Mouse (Mus musculus): ENCODE measurements around the gene Rbms1. TPM values are rescaled to one million over a fixed set of nuclear protein-coding genes. Genes with fewer than 3 reads are reported as not detected.

The Rbms1 gene
- polyA plus RNA-seq, 1 experiment from 2014 or later = 78.6 TPM

DNA sequence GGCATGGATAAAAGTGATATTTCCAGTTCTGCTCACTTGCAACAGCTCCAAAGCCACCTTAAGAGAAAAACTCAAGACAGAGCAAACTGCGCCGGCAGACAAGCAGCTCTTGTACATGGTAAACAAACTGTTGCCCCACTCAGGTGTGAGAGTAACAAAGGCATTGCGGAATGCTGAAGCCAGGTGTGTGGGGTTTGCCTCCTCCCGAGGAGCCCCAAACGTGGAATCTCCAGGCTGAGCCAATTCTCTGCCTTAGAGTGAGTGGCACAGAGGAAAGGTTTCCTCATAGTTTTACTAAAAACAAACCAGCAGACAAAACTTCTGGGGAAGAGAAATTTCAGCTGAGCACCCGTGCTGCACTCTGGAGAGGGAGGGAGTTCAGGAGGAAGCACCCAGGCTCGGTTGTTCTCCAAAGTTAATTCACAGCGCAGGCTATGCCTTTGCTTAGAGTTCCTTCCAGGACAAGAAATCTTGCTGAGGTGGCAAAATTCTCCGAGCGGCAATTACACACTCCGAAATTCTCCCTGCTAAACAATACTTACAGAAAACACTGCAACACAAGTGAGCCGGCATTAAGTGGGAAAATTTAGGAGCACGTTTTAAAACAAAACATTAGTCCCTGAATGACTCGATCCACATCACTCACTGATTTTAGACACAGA, 111.8 kb downstream of the Rbms1 start:
- H3K27me3 ChIP-seq (ENCODE audit: control insufficient read depth, insufficient read depth, low read length) = no peaks in the 10 kb centered on the region
- no peak for ATAC-seq (ENCODE audit: low FRiP score)
- no peak overlapping the region for H3K4me3 ChIP-seq (ENCODE audit: low read depth, low read length)
- no peak for DNase-seq (ENCODE audit: low spot score)
- no peaks in the 10 kb centered on the region for H3K4me1 ChIP-seq (replicated peaks; ENCODE audit: control insufficient read depth, insufficient read depth, low read length)
- no peak overlapping the region for H3K27ac ChIP-seq (ENCODE audit: low read depth, low read length)
- H3K4me2 ChIP-seq (replicated peaks; ENCODE audit: low read depth, low read length) = no peak overlapping the region
- H3K9ac ChIP-seq (ENCODE audit: low read depth, low read length) = no peak overlapping the region
- 73% methylated on average over 14 of the region's 14 CpGs for WGBS
- H3K9me3 ChIP-seq (ENCODE audit: control insufficient read depth, low read length) = no peaks in the 10 kb centered on the region
- H3K36me3 ChIP-seq (ENCODE audit: control insufficient read depth, insufficient read depth, low read length) = no peaks in the 10 kb centered on the region

DNA sequence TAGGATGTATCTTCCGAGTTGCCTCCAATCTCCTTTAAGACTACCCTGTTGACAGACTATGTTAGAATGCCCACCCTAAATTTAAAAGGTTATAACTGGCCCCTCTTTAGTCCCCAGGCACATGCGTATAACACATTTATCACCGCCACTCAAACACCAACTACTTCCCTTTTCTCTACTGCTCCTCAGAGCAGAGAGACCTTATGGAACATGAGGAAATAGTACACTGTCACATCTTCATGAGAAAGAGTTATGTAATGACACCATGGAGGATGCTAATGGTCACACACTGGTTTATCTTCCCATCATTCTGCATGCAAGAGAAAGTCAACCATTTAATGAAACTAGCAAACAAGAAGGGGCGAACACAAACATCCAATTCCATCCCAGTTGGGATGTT, 114.5 kb downstream of the Rbms1 start:
- H3K36me3 ChIP-seq (ENCODE audit: control insufficient read depth, insufficient read depth, low read length) = no peaks in the 10 kb centered on the region
- H3K27ac ChIP-seq (ENCODE audit: low read depth, low read length) = no peak overlapping the region
- WGBS = 90% methylated on average over 4 of the region's 4 CpGs
- DNase-seq (ENCODE audit: low spot score) (no peak), ATAC-seq (ENCODE audit: low FRiP score) (no peak)
- H3K9ac ChIP-seq (ENCODE audit: low read depth, low read length) = no peak overlapping the region
- no peaks in the 10 kb centered on the region for H3K27me3 ChIP-seq (ENCODE audit: control insufficient read depth, insufficient read depth, low read length)
- H3K9me3 ChIP-seq (ENCODE audit: control insufficient read depth, low read length) = no peaks in the 10 kb centered on the region
- H3K4me3 ChIP-seq (ENCODE audit: low read depth, low read length) = no peak overlapping the region
- H3K4me2 ChIP-seq (replicated peaks; ENCODE audit: low read depth, low read length) = no peak overlapping the region
- no peaks in the 10 kb centered on the region for H3K4me1 ChIP-seq (replicated peaks; ENCODE audit: control insufficient read depth, insufficient read depth, low read length)

DNA sequence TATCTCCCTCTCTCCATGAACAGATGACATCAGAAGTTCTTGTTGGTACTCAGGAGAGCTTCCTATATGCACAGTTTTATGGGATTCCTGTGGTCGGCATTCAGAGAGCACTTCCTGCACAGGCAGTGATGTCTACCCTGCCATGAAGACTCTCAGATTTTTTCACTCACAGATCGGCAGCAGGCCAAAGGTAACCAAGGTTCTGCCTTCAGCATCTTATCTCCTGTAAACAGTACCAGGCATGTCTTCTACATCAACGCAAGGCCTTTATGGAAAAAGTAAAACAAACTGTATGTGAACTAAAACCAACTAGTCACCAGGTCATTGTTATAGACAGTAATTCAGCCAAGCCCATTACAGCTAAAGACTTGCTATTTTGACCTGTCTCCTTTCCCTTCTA, 115.0 kb downstream of the Rbms1 start:
- no peaks in the 10 kb centered on the region for H3K4me1 ChIP-seq (replicated peaks; ENCODE audit: control insufficient read depth, insufficient read depth, low read length)
- DNase-seq (ENCODE audit: low spot score) (no peak), ATAC-seq (ENCODE audit: low FRiP score) (no peak)
- no peak overlapping the region for H3K4me2 ChIP-seq (replicated peaks; ENCODE audit: low read depth, low read length)
- H3K27me3 ChIP-seq (ENCODE audit: control insufficient read depth, insufficient read depth, low read length) = no peaks in the 10 kb centered on the region
- no peak overlapping the region for H3K4me3 ChIP-seq (ENCODE audit: low read depth, low read length)
- H3K36me3 ChIP-seq (ENCODE audit: control insufficient read depth, insufficient read depth, low read length) = no peaks in the 10 kb centered on the region
- H3K9ac ChIP-seq (ENCODE audit: low read depth, low read length) = no peak overlapping the region
- WGBS = 94% methylated on average over 3 of the region's 3 CpGs
- H3K9me3 ChIP-seq (ENCODE audit: control insufficient read depth, low read length) = no peaks in the 10 kb centered on the region
- H3K27ac ChIP-seq (ENCODE audit: low read depth, low read length) = no peak overlapping the region

DNA sequence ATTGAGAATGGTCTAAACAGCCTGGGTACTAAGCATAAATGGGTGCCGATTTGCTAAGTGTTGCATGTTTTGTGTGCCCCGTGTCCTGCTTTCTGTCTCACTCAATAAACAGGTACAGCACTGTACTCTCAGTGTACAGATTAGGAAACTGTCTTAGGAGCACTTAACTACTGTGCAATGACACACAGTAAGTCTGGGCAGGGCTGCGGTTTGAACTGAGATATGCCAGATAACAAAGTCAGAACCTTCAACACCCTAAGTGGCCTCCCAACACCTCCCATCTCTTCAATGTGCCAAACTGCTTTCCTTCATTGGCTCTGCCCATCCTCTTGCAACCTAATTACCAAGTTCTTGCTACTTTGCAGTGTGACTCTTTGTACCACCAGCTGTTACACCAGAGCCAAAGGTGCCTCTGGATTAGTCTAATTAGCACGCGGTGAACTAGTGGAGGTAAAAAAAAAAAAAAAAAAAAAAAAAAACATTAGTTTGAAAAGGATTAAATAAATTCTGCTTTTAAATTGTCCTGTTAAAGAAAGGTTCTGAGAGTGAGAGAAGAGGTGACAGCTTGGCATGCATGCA, 117.6 kb downstream of the Rbms1 start:
- Histone ChIP-seq H3K4me2 (replicated peaks; ENCODE audit: low read depth, low read length) (no peak overlapping the region), H3K36me3 (ENCODE audit: control insufficient read depth, insufficient read depth, low read length) (no peaks in the 10 kb centered on the region), H3K9me3 (ENCODE audit: control insufficient read depth, low read length) (no peaks in the 10 kb centered on the region), H3K27me3 (ENCODE audit: control insufficient read depth, insufficient read depth, low read length) (no peaks in the 10 kb centered on the region), H3K4me3 (ENCODE audit: low read depth, low read length) (no peak overlapping the region), H3K4me1 (replicated peaks; ENCODE audit: control insufficient read depth, insufficient read depth, low read length) (no peaks in the 10 kb centered on the region), H3K9ac (ENCODE audit: low read depth, low read length) (no peak overlapping the region), H3K27ac (ENCODE audit: low read depth, low read length) (no peak overlapping the region)
- no peak for ATAC-seq (ENCODE audit: low FRiP score)
- DNase-seq (ENCODE audit: low spot score) = no peak
- WGBS = 69% methylated on average over 5 of the region's 5 CpGs

GRCm38 (mm10) chr2:60844259-60844658, 118.7 kb downstream of the Rbms1 start:
- ATAC-seq (ENCODE audit: low FRiP score) = no peak
- 96% methylated on average over 1 of the region's 1 CpGs for WGBS
- Histone ChIP-seq H3K27me3 (ENCODE audit: control insufficient read depth, insufficient read depth, low read length) (no peaks in the 10 kb centered on the region), H3K9ac (ENCODE audit: low read depth, low read length) (no peak overlapping the region), H3K4me3 (ENCODE audit: low read depth, low read length) (no peak overlapping the region), H3K9me3 (ENCODE audit: control insufficient read depth, low read length) (no peaks in the 10 kb centered on the region), H3K27ac (ENCODE audit: low read depth, low read length) (no peak overlapping the region), H3K4me1 (replicated peaks; ENCODE audit: control insufficient read depth, insufficient read depth, low read length) (no peaks in the 10 kb centered on the region), H3K36me3 (ENCODE audit: control insufficient read depth, insufficient read depth, low read length) (no peaks in the 10 kb centered on the region), H3K4me2 (replicated peaks; ENCODE audit: low read depth, low read length) (no peak overlapping the region)
- DNase-seq (ENCODE audit: low spot score) = no peak

DNA sequence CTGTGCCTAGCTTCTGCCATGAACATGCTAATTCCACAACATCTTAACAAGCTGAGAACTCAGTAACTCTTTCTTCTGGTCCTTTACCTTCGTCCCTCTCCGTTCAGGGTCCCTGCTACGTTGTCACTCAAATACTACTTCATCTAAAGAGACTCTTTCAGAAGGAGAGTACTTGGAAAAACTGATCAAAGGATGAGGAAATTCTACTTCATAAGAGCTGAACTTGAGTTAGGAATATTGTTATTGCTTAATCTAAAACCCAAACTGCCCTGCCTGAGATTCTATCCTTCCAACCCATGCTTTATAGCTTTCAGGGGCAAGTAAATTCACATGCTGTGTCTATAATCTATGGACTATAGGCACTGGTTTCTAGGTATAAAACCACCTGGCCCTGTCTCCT, 119.4 kb downstream of the Rbms1 start:
- DNase-seq (ENCODE audit: low spot score) (no peak), ATAC-seq (ENCODE audit: low FRiP score) (no peak)
- Histone ChIP-seq H3K9ac (ENCODE audit: low read depth, low read length) (no peak overlapping the region), H3K27ac (ENCODE audit: low read depth, low read length) (no peak overlapping the region), H3K27me3 (ENCODE audit: control insufficient read depth, insufficient read depth, low read length) (no peaks in the 10 kb centered on the region), H3K9me3 (ENCODE audit: control insufficient read depth, low read length) (no peaks in the 10 kb centered on the region), H3K4me2 (replicated peaks; ENCODE audit: low read depth, low read length) (no peak overlapping the region), H3K36me3 (ENCODE audit: control insufficient read depth, insufficient read depth, low read length) (no peaks in the 10 kb centered on the region), H3K4me3 (ENCODE audit: low read depth, low read length) (no peak overlapping the region), H3K4me1 (replicated peaks; ENCODE audit: control insufficient read depth, insufficient read depth, low read length) (no peaks in the 10 kb centered on the region)
- 84% methylated on average over 3 of the region's 3 CpGs for whole genome bisulfite sequencing

- WGBS = 65% methylated on average over 4 of the region's 4 CpGs
- Histone ChIP-seq H3K27me3 (ENCODE audit: control insufficient read depth, insufficient read depth, low read length) (no peaks in the 10 kb centered on the region), H3K4me3 (ENCODE audit: low read depth, low read length) (no peak overlapping the region), H3K27ac (ENCODE audit: low read depth, low read length) (no peak overlapping the region), H3K4me2 (replicated peaks; ENCODE audit: low read depth, low read length) (no peak overlapping the region), H3K9ac (ENCODE audit: low read depth, low read length) (no peak overlapping the region), H3K36me3 (ENCODE audit: control insufficient read depth, insufficient read depth, low read length) (no peaks in the 10 kb centered on the region), H3K9me3 (ENCODE audit: control insufficient read depth, low read length) (no peaks in the 10 kb centered on the region), H3K4me1 (replicated peaks; ENCODE audit: control insufficient read depth, insufficient read depth, low read length) (no peaks in the 10 kb centered on the region)
- no peak for DNase-seq (ENCODE audit: low spot score)
- ATAC-seq (ENCODE audit: low FRiP score) = no peak
Measured at GRCm38 (mm10) chr2:60842976-60843375, 120.0 kb downstream of the Rbms1 start.

- DNase-seq (ENCODE audit: low spot score) = no peak
Measured at GRCm38 (mm10) chr2:60840922-60841321, 122.1 kb downstream of the Rbms1 start.

GRCm38 (mm10) chr2:60839498-60839897, 123.5 kb downstream of the Rbms1 start:
- Histone ChIP-seq H3K9ac (ENCODE audit: low read depth, low read length) (no peak overlapping the region), H3K36me3 (ENCODE audit: control insufficient read depth, insufficient read depth, low read length) (no peaks in the 10 kb centered on the region), H3K4me2 (replicated peaks; ENCODE audit: low read depth, low read length) (no peak overlapping the region), H3K4me3 (ENCODE audit: low read depth, low read length) (no peak overlapping the region), H3K4me1 (replicated peaks; ENCODE audit: control insufficient read depth, insufficient read depth, low read length) (no peaks in the 10 kb centered on the region), H3K27ac (ENCODE audit: low read depth, low read length) (no peak overlapping the region), H3K27me3 (ENCODE audit: control insufficient read depth, insufficient read depth, low read length) (no peaks in the 10 kb centered on the region), H3K9me3 (ENCODE audit: control insufficient read depth, low read length) (no peaks in the 10 kb centered on the region)
- ATAC-seq (ENCODE audit: low FRiP score) = no peak
- no peak for DNase-seq (ENCODE audit: low spot score)
- WGBS = 88% methylated on average over 4 of the region's 4 CpGs

More at GRCm38 (mm10) chr2:60840922-60841321, 122.1 kb downstream of the Rbms1 start:
- ATAC-seq (ENCODE audit: low FRiP score) = no peak
- no peaks in the 10 kb centered on the region for H3K27me3 ChIP-seq (ENCODE audit: control insufficient read depth, insufficient read depth, low read length)
- H3K9me3 ChIP-seq (ENCODE audit: control insufficient read depth, low read length) = no peaks in the 10 kb centered on the region
- no peak overlapping the region for H3K4me3 ChIP-seq (ENCODE audit: low read depth, low read length)
- H3K4me1 ChIP-seq (replicated peaks; ENCODE audit: control insufficient read depth, insufficient read depth, low read length) = no peaks in the 10 kb centered on the region
- no peak overlapping the region for H3K27ac ChIP-seq (ENCODE audit: low read depth, low read length)
- no peak overlapping the region for H3K4me2 ChIP-seq (replicated peaks; ENCODE audit: low read depth, low read length)
- no peaks in the 10 kb centered on the region for H3K36me3 ChIP-seq (ENCODE audit: control insufficient read depth, insufficient read depth, low read length)
- 82% methylated on average over 4 of the region's 4 CpGs for WGBS
- no peak overlapping the region for H3K9ac ChIP-seq (ENCODE audit: low read depth, low read length)
